Mouse (Mus musculus): ENCODE data around the gene Ifi27l2b.
"Not testable (repeated sequence)": the region's sequence is repeated elsewhere in the genome, so short reads cannot be mapped to it uniquely, and the experiment has no call there.

Gene Ifi27l2b

GRCm38 (mm10) chr12:103457140-103457539 is at the start of gene Ifi27l2b:
TSS of gene Ifi27l2b (minus strand) at chr12:103457223.
- no peak for DNase-seq

GRCm38 (mm10) chr12:103504402-103504801 is 47.4 kb upstream of the Ifi27l2b start:
- no peak for DNase-seq

GRCm38 (mm10) chr12:103503300-103503699 is 46.3 kb upstream of the Ifi27l2b start:
- DNase-seq = no peak

- DNase-seq = no peak
These were observed 42.2 kb upstream of the Ifi27l2b start for GRCm38 (mm10) chr12:103499261-103499660.

GRCm38 (mm10) chr12:103498768-103499167 is 41.7 kb upstream of the Ifi27l2b start:
- peak in 1 of 2 experiments; percentile 38 for DNase-seq

GRCm38 (mm10) chr12:103494486-103494885 is 37.5 kb upstream of the Ifi27l2b start:
- peak; percentile 55 to 73 for DNase-seq

GRCm38 (mm10) chr12:103492767-103493166 is 35.7 kb upstream of the Ifi27l2b start:
- DNase-seq = peak; percentile 85 to 90

- no peak for DNase-seq
These were observed 34.2 kb upstream of the Ifi27l2b start for GRCm38 (mm10) chr12:103491091-103491730.

- DNase-seq = no peak
These were observed 30.7 kb upstream of the Ifi27l2b start for GRCm38 (mm10) chr12:103487750-103488149.

GRCm38 (mm10) chr12:103487276-103487675 is 30.3 kb upstream of the Ifi27l2b start:
- no peak for DNase-seq

- DNase-seq = peak; percentile 30 to 60
These were observed 29.7 kb upstream of the Ifi27l2b start for GRCm38 (mm10) chr12:103486726-103487125.

GRCm38 (mm10) chr12:103484200-103484972 is 27.4 kb upstream of the Ifi27l2b start:
- DNase-seq = not testable (repeated sequence)

- no peak for DNase-seq
These were observed 25.8 kb upstream of the Ifi27l2b start for GRCm38 (mm10) chr12:103482781-103483180.

GRCm38 (mm10) chr12:103481671-103482070 is 24.6 kb upstream of the Ifi27l2b start:
- DNase-seq = no peak

- no peak for DNase-seq
These were observed 20.5 kb upstream of the Ifi27l2b start for GRCm38 (mm10) chr12:103477461-103478015.

GRCm38 (mm10) chr12:103476779-103477389 is 19.9 kb upstream of the Ifi27l2b start:
- DNase-seq = no peak

GRCm38 (mm10) chr12:103474481-103474880 is 17.5 kb upstream of the Ifi27l2b start:
- DNase-seq = no peak

GRCm38 (mm10) chr12:103456727-103457126 is 296 bp downstream of the Ifi27l2b start:
- not testable (repeated sequence) for DNase-seq

GRCm38 (mm10) chr12:103453361-103453760 is 3.7 kb downstream of the Ifi27l2b start:
- DNase-seq = no peak

GRCm38 (mm10) chr12:103445060-103445459 is 12.0 kb downstream of the Ifi27l2b start:
- no peak for DNase-seq

GRCm38 (mm10) chr12:103444261-103444660 is 12.8 kb downstream of the Ifi27l2b start:
- not testable (repeated sequence) for DNase-seq

- no peak for DNase-seq
These were observed 13.5 kb downstream of the Ifi27l2b start, which contains the start of gene Ifi27l2a for GRCm38 (mm10) chr12:103443524-103443923. TSS of gene Ifi27l2a (minus strand) at chr12:103443680.

- no peak for DNase-seq
These were observed 19.4 kb downstream of the Ifi27l2b start for GRCm38 (mm10) chr12:103437601-103438000.
